Mouse (Mus musculus): ENCODE results near the gene Sftpa1. TPM values are rescaled to one million over a fixed set of nuclear protein-coding genes. Genes with fewer than 3 reads are reported as not detected.

Sftpa1 gene
- polyA plus RNA-seq, 1 experiment from 2014 or later = not detected

DNA sequence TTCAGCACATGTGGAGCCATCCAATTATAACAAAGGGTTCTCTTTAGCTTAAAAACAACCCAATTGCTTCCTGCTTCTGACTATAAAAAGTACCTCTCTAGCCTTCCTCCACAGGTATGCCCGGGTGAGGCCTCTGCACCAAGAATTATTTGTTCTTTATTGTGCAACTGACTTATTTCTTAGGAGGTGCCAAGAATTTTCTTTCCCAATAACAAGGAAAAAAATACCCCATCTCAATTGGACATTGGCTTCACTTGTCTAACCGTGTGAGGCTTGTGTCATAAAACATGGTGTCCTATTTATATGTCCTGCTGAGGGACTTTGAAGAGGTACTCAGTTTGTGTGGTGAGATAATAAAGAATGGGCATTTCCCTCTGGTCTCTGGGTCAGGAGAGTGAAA lies 38.9 kb downstream of the Sftpa1 start:
- no peak for ATAC-seq (ENCODE audit: insufficient read depth, low FRiP score)
- Histone ChIP-seq H3K36me3 (ENCODE audit: control insufficient read depth, insufficient read depth, low read length) (no peaks in the 10 kb centered on the region), H3K4me3 (replicated peaks; ENCODE audit: low read length) (no peak overlapping the region), H3K9ac (ENCODE audit: low read length) (no peak overlapping the region), H3K27me3 (ENCODE audit: control insufficient read depth, insufficient read depth, low read length) (no peaks in the 10 kb centered on the region), H3K9me3 (replicated peaks; ENCODE audit: control insufficient read depth, low read length) (no peaks in the 10 kb centered on the region), H3K27ac (ENCODE audit: low read length) (no peak overlapping the region), H3K4me1 (ENCODE audit: control insufficient read depth, insufficient read depth, low read length) (no peaks in the 10 kb centered on the region), H3K4me2 (ENCODE audit: low read depth, low read length) (no peak overlapping the region)
- 73% methylated on average over 2 of the region's 2 CpGs for WGBS

DNA sequence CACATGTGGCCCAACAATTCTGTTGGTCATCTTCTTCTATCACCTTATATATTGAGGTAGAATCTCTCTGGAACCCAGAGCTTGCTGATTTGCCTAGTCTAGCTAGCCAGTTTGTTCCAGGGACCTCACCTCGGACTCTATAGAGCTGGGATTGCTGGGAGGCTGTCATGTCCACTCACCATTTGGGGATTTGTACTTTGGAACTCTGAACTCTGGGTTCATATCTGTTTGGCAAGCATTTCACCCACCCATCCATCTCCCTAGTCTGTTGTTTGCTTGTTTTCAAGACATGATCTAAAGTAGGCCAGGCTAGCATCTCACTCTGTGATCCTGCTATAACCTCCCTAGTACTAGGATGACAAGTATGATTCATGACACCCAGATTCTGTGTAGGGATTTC lies 43.2 kb downstream of the Sftpa1 start:
- Histone ChIP-seq H3K4me1 (ENCODE audit: control insufficient read depth, insufficient read depth, low read length) (no peaks in the 10 kb centered on the region), H3K27ac (ENCODE audit: low read length) (no peak overlapping the region), H3K4me2 (ENCODE audit: low read depth, low read length) (no peak overlapping the region), H3K4me3 (replicated peaks; ENCODE audit: low read length) (no peak overlapping the region), H3K36me3 (ENCODE audit: control insufficient read depth, insufficient read depth, low read length) (no peaks in the 10 kb centered on the region), H3K9me3 (replicated peaks; ENCODE audit: control insufficient read depth, low read length) (no peaks in the 10 kb centered on the region), H3K9ac (ENCODE audit: low read length) (no peak overlapping the region), H3K27me3 (ENCODE audit: control insufficient read depth, insufficient read depth, low read length) (no peaks in the 10 kb centered on the region)
- no peak for ATAC-seq (ENCODE audit: insufficient read depth, low FRiP score)
- WGBS = 56% methylated on average over 1 of the region's 1 CpGs

DNA sequence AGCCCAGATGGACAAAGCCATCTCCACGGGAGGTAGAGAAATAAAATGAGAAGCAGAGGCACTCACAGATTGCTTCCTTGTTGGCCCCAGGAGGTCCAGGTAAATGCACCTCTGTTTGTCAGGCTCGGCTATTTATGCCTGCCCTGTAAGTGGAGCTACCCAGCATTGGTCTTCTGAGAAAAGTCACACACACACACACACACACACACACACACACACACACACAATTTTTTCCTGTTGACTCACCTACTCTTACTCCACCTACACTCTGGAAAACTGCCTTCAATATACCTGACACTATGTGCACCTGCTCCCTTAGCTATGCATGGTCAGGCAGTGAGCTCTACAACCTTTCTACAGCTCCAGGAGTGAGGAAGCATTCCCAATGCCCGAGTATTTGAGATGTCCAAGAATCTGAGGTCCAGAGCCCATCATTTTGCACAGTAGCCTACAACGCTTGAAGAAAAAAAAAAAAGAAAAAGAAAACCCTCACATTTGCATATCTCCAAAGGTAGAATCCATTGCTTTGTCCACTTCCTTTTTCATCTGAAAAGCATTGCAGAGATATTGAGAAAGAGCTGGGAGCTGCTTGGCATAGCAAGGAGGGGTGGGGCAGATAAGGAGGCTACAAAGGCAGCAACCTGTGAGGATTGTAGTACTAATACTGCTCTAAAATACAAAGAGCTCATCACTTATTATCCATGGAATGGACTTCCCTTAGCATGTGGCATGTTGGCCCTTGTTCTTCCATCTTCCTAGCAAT lies 53.7 kb downstream of the Sftpa1 start, which contains the start of gene Sftpd:
Sftpd (minus strand) TSS at position 91 of the 763 bp plus-strand sequence.
- Histone ChIP-seq H3K9ac (ENCODE audit: low read length) (no peak within 1 kb of the TSS), H3K27ac (ENCODE audit: low read length) (no peak within 1 kb of the TSS), H3K9me3 (replicated peaks; ENCODE audit: control insufficient read depth, low read length) (no peaks in the 10 kb centered on the region), H3K4me3 (replicated peaks; ENCODE audit: low read length) (no peak within 1 kb of the TSS), H3K27me3 (ENCODE audit: control insufficient read depth, insufficient read depth, low read length) (no peaks in the 10 kb centered on the region), H3K36me3 (ENCODE audit: control insufficient read depth, insufficient read depth, low read length) (no peaks in the 10 kb centered on the region), H3K4me1 (ENCODE audit: control insufficient read depth, insufficient read depth, low read length) (no peaks in the 10 kb centered on the region), H3K4me2 (ENCODE audit: low read depth, low read length) (no peak within 1 kb of the TSS)
- 71% methylated on average over 4 of the region's 4 CpGs for WGBS
- ATAC-seq (ENCODE audit: insufficient read depth, low FRiP score) = no peak

Other genes starting within 250 kb of the Sftpa1 start
- 0.35 and 0.41 TPM in 2 replicates for gene Sh2d4b, start 238.5 kb upstream of the Sftpa1 start, polyA plus RNA-seq (2015; fragmentation: Nextera tagmentation; extraction: Ambion mirVana)
- gene Tspan14, start 165.0 kb upstream of the Sftpa1 start, polyA plus RNA-seq (2015; fragmentation: Nextera tagmentation; extraction: Ambion mirVana) = 77.3 and 88.1 TPM in 2 replicates
- gene Fam213a, start 118.0 kb upstream of the Sftpa1 start, polyA plus RNA-seq (2015; fragmentation: Nextera tagmentation; extraction: Ambion mirVana) = 42.4 and 45.1 TPM in 2 replicates
- not detected in 2 replicates for gene Dydc2, start 62.6 kb upstream of the Sftpa1 start, polyA plus RNA-seq (2015; fragmentation: Nextera tagmentation; extraction: Ambion mirVana)
- gene Dydc1, start 58.9 kb upstream of the Sftpa1 start, polyA plus RNA-seq (2015; fragmentation: Nextera tagmentation; extraction: Ambion mirVana) = not detected in 2 replicates
- 9.0 and 9.3 TPM in 2 replicates for gene Mat1a, start 26.7 kb upstream of the Sftpa1 start, polyA plus RNA-seq (2015; fragmentation: Nextera tagmentation; extraction: Ambion mirVana)
- 1.7 and 2.2 TPM in 2 replicates for gene Mbl1, start 19.7 kb downstream of the Sftpa1 start, polyA plus RNA-seq (2015; fragmentation: Nextera tagmentation; extraction: Ambion mirVana)
- 0.19 and 0.24 TPM in 2 replicates for gene Sftpd, start 53.4 kb downstream of the Sftpa1 start, polyA plus RNA-seq (2015; fragmentation: Nextera tagmentation; extraction: Ambion mirVana)
- not detected in 2 replicates for gene Gm2832, start 147.0 kb downstream of the Sftpa1 start, polyA plus RNA-seq (2015; fragmentation: Nextera tagmentation; extraction: Ambion mirVana)
- gene Gm5798, start 216.8 kb downstream of the Sftpa1 start, polyA plus RNA-seq (2015; fragmentation: Nextera tagmentation; extraction: Ambion mirVana) = not detected in 2 replicates